Mouse (Mus musculus): ENCODE measurements around the gene Pitpnc1. TPM values are rescaled to one million over a fixed set of nuclear protein-coding genes. Genes with fewer than 3 reads are reported as not detected.
A peak's percentile ranks its signal among the peaks of the same experiment; 100 is the strongest.
"Not testable (repeated sequence)": the region's sequence is repeated elsewhere in the genome, so short reads cannot be mapped to it uniquely, and the experiment has no call there.

Pitpnc1 gene
- total RNA-seq (2021), result 10 to 100 TPM; 76.1 to 83.2 TPM

GRCm38 (mm10) chr11:107470521-107471041 lies at the start of gene Pitpnc1:
Pitpnc1 (minus strand) TSS chr11:107470699.
- DNase-seq (ENCODE audit: extremely low spot score in 1 of 2, low spot score in 2 of 2), result peak; percentile 84 to 93
- intact Hi-C loops (cut with DNase I), result no loop called here

GRCm38 (mm10) chr11:107518645-107519429 lies 48.3 kb upstream of the Pitpnc1 start:
- no peak for DNase-seq (ENCODE audit: extremely low spot score in 1 of 2, low spot score in 2 of 2)
- intact Hi-C loops (cut with DNase I), result loop anchor here (10.0 kb wide), 1 partner anchor 336 kb away; no protein-coding TSS in a partner anchor

GRCm38 (mm10) chr11:107516387-107516786 lies 45.9 kb upstream of the Pitpnc1 start:
- no peak for DNase-seq (ENCODE audit: extremely low spot score in 1 of 2, low spot score in 2 of 2)
- intact Hi-C loops (cut with DNase I), result loop anchor here (10.0 kb wide), 1 partner anchor 338 kb away; no protein-coding TSS in a partner anchor

GRCm38 (mm10) chr11:107513047-107513446 lies 42.5 kb upstream of the Pitpnc1 start:
- DNase-seq (ENCODE audit: extremely low spot score in 1 of 2, low spot score in 2 of 2), result peak; percentile 18 to 48
- intact Hi-C loops (cut with DNase I), result loop anchor here (5.0 to 10.0 kb wide), 2 partner anchors 34 to 342 kb away; partner anchors contain the start of gene Helz

GRCm38 (mm10) chr11:107511954-107512353 lies 41.5 kb upstream of the Pitpnc1 start:
- DNase-seq (ENCODE audit: extremely low spot score in 1 of 2, low spot score in 2 of 2), result peak; percentile 57 to 73

GRCm38 (mm10) chr11:107510362-107511269 lies 40.1 kb upstream of the Pitpnc1 start:
- DNase-seq (ENCODE audit: extremely low spot score in 1 of 2, low spot score in 2 of 2), result peak in 1 of 2 experiments; percentile 48
- intact Hi-C loops (cut with DNase I), result loop anchor here (5.0 to 10.0 kb wide), 2 partner anchors 37 to 344 kb away; partner anchors contain the start of gene Helz

More at GRCm38 (mm10) chr11:107511954-107512353, 41.5 kb upstream of the Pitpnc1 start:
- intact Hi-C loops (cut with DNase I), result loop anchor here (5.0 to 10.0 kb wide), 2 partner anchors 35 to 343 kb away; partner anchors contain the start of gene Helz

GRCm38 (mm10) chr11:107509631-107510338 lies 39.3 kb upstream of the Pitpnc1 start:
- DNase-seq (ENCODE audit: extremely low spot score in 1 of 2, low spot score in 2 of 2), result peak in 1 of 2 experiments; percentile 31
- intact Hi-C loops (cut with DNase I), result loop anchor here (5.0 to 10.0 kb wide), 2 partner anchors 38 to 345 kb away; partner anchors contain the start of gene Helz

GRCm38 (mm10) chr11:107506260-107506659 lies 35.8 kb upstream of the Pitpnc1 start:
- no peak for DNase-seq (ENCODE audit: extremely low spot score in 1 of 2, low spot score in 2 of 2)
- intact Hi-C loops (cut with DNase I), result no loop called here

- DNase-seq (ENCODE audit: extremely low spot score in 1 of 2, low spot score in 2 of 2); intact Hi-C loops (cut with DNase I): not testable (repeated sequence)
Measured at GRCm38 (mm10) chr11:107504364-107504763, 33.9 kb upstream of the Pitpnc1 start.

GRCm38 (mm10) chr11:107502801-107503200 lies 32.3 kb upstream of the Pitpnc1 start:
- DNase-seq (ENCODE audit: extremely low spot score in 1 of 2, low spot score in 2 of 2), result no peak
- intact Hi-C loops (cut with DNase I), result no loop called here

- intact Hi-C loops (cut with DNase I), result no loop called here
- DNase-seq (ENCODE audit: extremely low spot score in 1 of 2, low spot score in 2 of 2), result no peak
Measured at GRCm38 (mm10) chr11:107484341-107484740, 13.8 kb upstream of the Pitpnc1 start.

GRCm38 (mm10) chr11:107479862-107480203 lies 9.3 kb upstream of the Pitpnc1 start:
- DNase-seq (ENCODE audit: extremely low spot score in 1 of 2, low spot score in 2 of 2), result no peak
- intact Hi-C loops (cut with DNase I), result no loop called here

- peak; percentile 90 to 98 for DNase-seq (ENCODE audit: extremely low spot score in 1 of 2, low spot score in 2 of 2)
- intact Hi-C loops (cut with DNase I), result no loop called here
Measured at GRCm38 (mm10) chr11:107479053-107479861, 8.8 kb upstream of the Pitpnc1 start, which contains the start of gene Psmd12. Psmd12 (plus strand) TSS chr11:107479484.

- peak; percentile 35 to 52 for DNase-seq (ENCODE audit: extremely low spot score in 1 of 2, low spot score in 2 of 2)
- intact Hi-C loops (cut with DNase I), result loop anchor here (2.0 kb wide), 2 partner anchors 196 to 284 kb away; partner anchors contain the start of gene Nol11
Measured at GRCm38 (mm10) chr11:107473137-107473820, 2.8 kb upstream of the Pitpnc1 start.

GRCm38 (mm10) chr11:107472304-107472703 lies 1.8 kb upstream of the Pitpnc1 start:
- no peak for DNase-seq (ENCODE audit: extremely low spot score in 1 of 2, low spot score in 2 of 2)
- intact Hi-C loops (cut with DNase I), result loop anchor here (2.0 kb wide), 2 partner anchors 196 to 284 kb away; partner anchors contain the start of gene Nol11

- DNase-seq (ENCODE audit: extremely low spot score in 1 of 2, low spot score in 2 of 2), result no peak
- intact Hi-C loops (cut with DNase I), result no loop called here
Measured at GRCm38 (mm10) chr11:107471071-107471720, 697 bp upstream of the Pitpnc1 start.
